Mouse (Mus musculus) heart, adult 8-10 months (tissue): ENCODE measurements at regions not wholly inside any gene's neighbourhood (a gene's known extent, or its start where the extent isn't known, plus 50 kb on each side); places are given as distances from the start of the nearest gene placed in this dataset.

ENCODE experiments used
- DNase-seq: peaks from one replicate; pipeline ENCODE4 v3.0.0; 2022; ENCODE audit warnings: low spot score

DNA sequence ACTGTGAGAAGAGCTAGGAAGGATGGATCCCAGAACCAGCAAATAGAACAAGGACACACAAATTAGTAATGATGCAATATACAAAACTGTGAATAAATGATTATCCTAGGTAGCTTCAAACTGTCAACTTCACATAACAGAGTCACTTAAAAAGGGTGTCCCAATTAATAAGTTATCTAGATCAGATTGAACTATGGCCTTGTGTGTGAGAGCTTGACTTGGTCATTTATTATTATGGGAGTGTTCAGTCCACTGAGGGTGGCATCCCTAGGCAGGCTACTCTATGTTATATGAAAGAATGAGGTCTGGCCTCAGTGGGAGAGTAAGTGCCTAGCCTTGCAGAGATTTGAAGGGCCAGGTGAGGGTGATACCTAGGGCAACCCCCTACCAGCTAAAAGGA lies 104.4 kb upstream of the Chl1 start:
- no peak for DNase-seq

GRCm38 (mm10) chr6:103414888-103415287 lies 95.5 kb upstream of the Chl1 start:
- no peak for DNase-seq

GRCm38 (mm10) chr6:103421013-103421933 lies 89.1 kb upstream of the Chl1 start:
- DNase-seq: no peak

DNA sequence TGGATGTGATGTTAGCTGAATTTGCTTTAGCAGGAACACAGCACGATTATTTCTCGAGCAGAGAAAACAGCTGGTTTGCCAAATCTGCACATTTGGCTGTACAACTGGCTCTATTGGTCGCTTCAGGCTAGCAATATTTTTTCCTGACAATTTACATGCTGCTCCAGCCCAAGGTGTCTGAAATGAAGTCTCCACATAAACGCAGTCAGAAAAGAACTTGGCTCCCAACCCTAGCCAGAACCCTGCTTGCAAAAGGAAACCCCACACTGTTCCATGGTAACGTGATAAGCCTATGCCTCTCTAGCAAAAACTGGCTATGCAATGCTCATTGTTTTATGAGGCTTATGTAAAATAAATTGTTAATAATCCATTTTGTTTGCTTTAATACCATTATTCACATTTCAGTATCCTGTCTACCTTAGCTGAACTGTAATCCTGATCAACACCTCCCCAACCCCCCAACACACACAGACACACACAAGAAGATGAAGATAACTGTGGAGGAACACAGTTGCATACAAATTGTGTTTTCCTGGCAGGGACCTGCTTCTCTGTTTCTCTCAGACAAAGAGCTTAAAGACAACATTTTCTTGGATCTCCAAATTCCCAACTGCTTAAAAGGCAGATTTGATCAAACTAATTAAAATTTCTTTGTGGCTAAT lies 79.3 kb upstream of the Chl1 start:
- DNase-seq: no peak

GRCm38 (mm10) chr6:103431595-103431957 lies 78.8 kb upstream of the Chl1 start:
- no peak for DNase-seq
